Mouse (Mus musculus) CD4-positive, CD25-positive, alpha-beta regulatory T cell, adult 4 months (primary cell): ENCODE measurements around the gene Ccdc65. TPM values are rescaled to one million over a fixed set of nuclear protein-coding genes. Genes with fewer than 3 reads are reported as not detected.
"Not testable (repeated sequence)": the region's sequence is repeated elsewhere in the genome, so short reads cannot be mapped to it uniquely, and the experiment has no call there.

Experiments
- ATAC-seq: one replicate; pipeline ENCODE4 v1.8.0; 2017
- polyA plus RNA-seq, 2 experiments: library from polyadenylated mRNA; unstranded; fragments of 100-300 nt; shearing (Covaris generic); gene quantifications; one replicate each; pipeline ENCODE4 v1.2.1; 2017

Gene Ccdc65
- polyA plus RNA-seq, 2 experiments from 2014 or later = not detected

DNA sequence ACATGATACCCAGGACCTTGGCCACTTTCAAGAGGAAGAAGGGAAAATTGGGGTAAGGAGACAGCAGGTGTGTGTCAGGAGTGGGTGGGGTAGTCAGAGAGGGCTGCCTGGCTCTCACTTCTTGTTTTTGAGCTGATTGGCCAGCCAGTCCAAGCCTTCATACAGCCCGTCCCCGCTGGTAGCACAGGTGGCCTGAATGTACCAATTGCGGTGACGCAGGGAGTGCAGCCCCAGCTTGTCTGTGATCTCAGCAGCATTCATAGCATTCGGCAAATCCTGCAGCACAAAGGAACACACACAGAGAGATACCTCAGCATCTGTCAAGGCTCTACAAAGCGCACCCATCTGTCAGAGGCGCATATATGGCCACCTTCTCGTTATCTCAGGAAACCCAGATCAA lies 32.2 kb downstream of the Ccdc65 start:
- ATAC-seq = no peak

DNA sequence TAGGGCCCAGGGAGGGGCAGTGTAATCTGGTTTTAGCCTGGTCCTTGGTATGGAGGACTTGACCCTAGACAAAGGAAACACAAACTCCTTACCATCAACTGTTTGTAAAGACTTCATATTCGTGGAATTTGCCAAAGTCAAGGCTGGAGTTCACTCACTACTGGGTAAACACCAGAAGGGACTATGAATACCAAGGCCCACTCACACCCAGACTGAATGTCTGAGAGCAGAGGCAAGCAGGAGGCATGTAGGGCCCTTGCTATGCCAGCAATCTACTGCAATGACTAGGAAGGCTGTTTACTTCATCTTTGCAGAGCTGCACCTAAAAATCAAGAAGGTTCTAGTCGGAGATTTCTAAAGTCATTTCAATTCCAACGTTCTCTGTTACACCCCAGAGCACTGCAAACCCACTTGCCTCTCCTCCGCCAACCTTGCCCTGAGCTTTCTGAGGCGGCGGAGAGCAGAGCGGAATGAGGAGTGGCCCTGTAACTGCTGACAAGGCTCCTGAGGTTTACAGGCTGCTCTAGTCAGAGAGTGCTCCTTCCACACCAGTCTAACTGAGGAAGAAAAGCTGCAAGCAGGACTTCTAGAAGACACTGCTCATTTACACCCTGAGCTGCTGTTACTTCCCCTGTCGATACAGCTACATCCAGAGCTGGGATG lies 34.9 kb downstream of the Ccdc65 start:
- no peak for ATAC-seq

DNA sequence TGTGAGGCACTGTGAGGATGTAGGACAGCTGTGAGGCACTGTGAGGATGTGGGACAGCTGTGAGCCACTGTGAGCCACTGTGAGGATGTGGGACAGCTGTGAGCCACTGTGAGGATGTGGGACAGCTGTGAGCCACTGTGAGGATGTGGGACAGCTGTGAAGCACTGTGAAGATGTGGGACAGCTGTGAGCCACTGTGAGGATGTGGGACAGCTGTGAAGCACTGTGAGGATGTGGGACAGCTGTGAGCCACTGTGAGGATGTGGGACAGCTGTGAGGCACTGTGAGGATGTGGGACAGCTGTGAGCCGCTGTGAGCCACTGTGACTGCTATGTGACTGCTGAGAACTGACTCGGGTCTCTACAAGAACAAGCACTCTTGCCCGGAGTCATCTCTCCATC lies 35.9 kb downstream of the Ccdc65 start:
- ATAC-seq = not testable (repeated sequence)

DNA sequence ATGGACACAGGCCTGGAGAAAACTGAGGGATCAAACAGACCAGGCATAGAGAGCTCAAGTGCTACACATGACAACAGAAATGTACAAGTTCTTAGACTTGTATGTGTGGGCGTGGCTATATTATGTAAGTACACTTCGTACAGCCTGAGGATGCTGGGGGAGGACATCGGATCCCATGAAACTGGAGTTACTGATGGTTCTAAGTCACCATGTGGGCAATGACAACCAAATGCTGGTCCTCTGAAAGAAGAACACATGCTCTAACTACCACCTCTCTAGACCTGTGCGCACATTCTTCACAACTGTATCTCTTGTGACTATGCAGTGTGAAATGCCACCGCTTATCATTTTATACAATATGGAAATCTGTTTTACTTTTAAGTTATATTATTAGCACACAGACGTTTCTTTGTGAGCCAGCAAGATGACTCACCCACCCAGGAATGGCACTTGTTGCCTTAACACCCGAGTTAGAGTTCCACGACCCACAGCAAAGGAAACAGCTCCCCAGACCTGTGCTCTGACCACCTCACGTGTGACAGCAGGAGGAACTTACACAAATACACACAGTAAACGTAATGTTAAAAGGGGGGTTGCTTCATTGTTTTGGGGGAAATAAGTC lies 38.4 kb downstream of the Ccdc65 start:
- no peak for ATAC-seq

DNA sequence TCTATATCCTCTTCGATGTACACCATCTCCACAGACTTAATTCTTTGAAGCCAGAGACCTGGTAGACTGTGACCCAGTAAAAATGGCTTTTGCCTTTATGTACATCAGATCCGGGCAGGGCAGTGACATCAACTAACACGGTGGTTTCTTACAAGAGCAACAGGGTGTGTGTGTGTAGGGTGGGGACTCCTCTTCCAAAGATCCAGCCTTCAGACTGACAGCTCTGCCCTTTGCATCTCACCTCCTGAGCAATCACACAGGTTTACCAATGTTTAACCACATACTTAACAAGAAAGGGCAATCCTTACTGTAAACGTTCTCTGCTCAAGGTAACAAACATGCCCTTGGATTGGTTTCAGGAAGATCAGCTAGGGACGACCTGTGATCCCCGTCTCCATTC lies 39.3 kb downstream of the Ccdc65 start:
- no peak for ATAC-seq

DNA sequence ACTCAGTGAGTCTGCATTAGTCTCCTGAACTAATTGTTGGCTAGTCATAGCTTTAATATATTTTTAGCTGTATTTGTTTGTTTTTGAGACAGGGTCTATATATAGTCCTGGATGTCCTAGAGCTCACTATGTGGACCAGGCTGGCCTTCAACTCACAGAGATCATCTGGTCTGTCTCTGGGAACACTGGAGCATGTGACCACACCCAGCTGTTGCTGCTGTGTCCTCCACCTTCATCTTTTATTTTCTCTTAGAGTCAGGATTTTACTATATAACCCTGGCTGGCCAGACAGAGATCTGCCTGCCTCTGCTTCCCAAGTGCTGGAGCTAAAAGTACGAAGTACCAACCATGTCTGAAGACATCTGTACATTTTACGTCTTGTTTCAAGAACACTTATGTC lies 41.1 kb downstream of the Ccdc65 start:
- no peak for ATAC-seq

DNA sequence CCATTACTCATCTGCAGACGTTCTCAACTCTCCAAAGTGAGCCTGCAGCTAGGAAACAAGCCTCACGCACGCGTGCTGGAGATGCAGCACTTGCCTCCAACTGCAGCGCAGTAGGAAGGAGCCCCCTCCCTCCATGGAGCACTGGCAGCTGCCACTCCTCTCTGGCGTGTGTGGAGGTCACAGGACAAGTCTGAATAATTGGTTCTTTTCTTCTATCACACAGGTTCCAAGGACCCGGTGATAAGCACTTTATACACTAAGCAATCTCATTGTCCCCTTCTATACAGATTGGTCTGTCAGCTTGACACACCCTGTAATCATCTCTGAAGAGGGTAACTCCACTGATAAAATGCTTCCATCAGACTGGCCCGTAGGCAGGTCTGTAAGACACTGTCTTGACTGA lies 45.0 kb downstream of the Ccdc65 start:
- no peak for ATAC-seq

DNA sequence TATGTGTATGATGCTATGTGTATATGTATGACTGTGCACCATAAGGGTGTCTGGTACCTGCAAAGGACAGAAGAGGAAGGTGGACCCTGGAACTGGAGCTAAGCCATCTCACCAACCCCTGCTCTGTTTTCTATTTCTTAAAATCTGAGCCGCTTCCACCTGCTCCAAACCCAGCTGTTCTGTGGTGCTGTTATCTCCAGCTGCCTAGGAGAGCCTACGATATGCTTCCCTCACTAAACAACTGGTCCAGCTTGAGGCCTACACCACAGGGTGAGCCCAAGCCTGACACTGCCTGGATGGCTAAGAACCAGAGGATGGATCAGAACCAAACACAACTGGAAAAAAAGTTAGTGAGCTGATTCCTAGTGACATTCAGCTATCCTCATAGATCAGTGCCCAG lies 46.1 kb downstream of the Ccdc65 start:
- ATAC-seq = no peak

DNA sequence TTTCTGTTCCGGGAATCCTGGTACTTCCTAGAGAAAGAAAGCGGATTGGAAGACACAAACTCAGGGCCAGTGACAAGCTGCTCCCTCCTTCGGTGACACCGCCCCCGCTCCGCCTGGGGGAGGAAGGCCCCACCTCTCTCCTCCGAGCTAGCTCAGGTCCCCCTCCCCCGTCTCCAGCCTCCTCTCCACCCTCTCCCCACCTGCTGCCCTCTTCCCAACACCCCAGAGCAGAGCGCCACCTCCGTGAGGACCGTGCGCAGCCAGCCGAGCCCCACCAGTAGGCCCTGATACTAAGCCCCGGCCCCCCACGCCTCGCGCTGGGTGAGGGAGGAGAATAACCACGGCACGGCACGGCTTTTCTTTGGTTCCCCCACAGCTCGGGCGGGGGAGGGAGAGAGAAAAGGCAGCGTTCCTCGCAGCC lies 54.2 kb downstream of the Ccdc65 start:
- peak; percentile 35 for ATAC-seq

DNA sequence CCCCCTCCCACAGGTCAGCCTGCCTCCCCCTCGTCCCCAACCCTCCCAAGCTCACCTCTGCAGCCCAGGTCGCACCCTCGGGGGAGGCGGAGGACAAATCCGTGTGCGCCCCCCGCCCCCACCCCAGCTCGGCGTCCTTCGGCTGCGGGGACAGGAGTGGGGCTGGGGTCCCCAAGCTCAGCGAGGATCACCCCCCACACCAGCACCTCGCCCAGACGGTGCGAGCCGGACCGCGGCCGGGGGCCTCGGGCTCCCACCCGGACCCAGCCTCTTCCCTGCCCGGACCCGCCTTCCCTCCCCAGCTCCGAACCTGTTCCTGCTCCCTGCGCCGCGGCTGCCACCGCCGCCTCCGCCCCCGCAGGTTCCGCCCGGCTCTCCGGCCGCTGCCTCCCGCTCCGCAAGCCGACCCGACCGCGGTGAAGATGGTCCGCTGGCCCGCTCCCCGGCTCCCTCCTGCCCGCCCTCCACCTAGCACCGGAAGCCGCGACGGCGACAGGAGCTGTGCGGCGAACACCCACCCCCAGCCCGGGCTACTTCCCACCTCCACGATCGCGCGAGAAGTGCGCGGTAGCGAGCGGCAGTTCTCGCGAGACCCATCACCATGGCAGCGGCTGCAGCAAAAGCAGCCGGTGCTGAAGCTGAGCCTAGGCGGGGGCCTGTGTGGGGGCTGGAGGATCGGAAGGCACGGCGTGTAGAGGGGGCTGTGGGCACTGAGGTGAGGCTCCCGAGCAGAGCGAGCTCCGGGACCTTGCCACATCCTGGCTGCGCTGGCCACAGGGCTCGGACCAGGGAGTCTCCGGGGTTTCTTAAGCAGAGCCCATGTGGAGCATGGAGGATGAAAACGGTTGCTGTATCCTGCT lies 54.9 kb downstream of the Ccdc65 start, which contains the start of gene Arf3:
Gene Arf3, minus strand, starts transcription at position 545 of the 860 bp plus-strand sequence.
- peak; percentile 98 for ATAC-seq

DNA sequence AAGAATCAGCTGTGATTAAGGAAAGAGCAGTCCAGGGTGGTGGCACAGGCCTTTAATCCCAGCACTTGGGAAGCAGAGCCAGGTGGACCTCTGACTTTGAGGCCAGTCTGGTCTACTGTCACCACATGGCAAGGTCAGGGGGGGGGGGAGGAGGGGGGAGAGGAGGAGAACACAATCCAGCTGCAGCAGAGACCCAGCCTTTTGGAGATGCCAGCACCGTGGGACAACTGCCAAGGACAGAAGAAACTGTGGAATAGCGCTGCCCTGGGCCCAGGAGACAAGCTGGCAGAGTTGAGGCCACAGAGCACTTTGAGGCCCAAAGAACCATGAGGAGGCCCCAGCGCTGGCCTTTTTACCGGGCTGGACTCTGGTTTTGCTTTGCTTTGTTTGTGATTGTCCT lies 57.9 kb downstream of the Ccdc65 start:
- ATAC-seq = no peak

DNA sequence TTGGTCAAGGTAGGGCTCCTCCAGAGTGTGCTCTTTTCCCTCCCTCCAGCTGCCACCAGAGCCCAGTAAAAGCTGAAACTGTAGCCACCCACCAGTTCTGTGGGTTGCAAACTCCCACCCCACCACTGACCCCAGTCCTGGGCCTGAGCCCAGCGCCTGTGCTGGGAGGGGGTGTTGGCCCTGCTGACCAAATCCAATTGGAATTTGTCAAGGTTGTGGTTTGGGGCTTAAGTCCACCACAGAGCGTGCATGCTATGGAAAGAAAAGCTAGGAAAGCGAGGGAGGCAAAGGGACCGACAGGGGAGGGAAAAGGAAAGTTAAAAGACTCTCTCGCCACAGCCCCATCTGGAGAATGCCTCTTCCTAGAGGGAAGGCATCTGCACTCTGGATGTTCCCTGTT lies 60.3 kb downstream of the Ccdc65 start:
- ATAC-seq = no peak

DNA sequence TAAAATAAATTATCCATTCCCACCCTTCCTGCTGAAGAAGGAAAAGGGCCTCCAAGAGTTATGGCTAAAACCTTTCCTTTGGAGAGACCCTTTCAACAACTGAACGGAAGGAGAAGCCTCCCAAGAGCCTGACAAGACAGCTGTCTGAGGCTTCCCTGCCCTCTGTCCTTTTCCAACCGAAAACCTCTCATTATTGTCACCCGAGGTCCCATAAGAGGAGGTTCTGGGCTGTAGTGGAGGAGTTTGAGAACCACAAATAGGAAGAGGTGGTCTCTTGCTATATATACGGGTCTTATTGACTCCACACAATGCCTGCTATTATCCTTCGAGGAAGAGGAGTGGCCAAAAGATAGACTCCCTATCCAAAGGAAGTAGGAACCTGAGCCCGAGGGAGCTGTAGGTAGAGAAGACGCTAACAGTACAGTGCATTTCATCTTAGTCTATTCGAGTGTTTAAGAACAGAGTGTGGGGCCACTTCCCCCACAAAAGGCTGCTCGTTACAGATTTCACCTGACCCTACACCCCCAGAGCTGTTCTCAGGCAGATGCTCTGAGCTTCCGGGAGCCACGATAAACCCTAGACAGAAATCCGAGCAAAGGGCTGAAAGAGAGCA lies 63.9 kb downstream of the Ccdc65 start:
- peak; percentile 35 for ATAC-seq

DNA sequence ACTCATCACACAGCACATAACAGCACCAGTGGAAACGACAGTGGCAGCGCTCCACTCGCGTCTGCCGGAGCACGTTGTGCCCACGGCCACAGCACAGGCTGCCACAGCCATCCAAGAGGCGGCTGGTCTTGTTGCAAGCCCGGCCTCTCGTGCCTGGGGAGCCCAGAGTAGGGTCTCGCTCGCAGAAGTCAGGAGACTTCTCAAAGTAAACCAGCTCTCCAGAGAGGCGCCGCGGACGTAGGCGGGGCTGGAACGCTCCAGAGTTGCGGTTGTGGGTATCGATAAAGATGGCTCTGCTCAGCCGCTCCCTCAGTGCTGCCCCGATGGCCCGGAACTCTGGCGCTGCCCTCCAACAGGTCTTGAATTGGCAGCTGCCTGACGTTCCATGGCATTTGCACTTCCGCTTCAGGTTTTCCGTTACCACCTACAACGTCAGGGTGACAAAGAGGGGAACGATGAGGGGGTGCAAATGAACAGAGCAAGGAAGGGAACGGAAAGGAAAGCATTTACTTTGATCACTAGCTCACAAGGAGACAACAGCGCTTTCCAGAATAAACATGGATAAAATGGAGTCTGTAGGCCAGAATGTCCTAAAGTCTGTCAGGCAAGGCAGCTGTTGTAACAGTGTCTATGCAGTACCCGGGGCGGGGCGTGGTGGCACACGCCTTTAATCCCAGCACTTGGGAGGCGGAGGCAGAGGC lies 64.7 kb downstream of the Ccdc65 start:
- peak; percentile 69 for ATAC-seq

Other genes with a start within 250 kb of the Ccdc65 start
- gene OR5BS1P, start 238.3 kb upstream of the Ccdc65 start, polyA plus RNA-seq = not detected
- under 1 TPM in 1 of 2 experiments, not detected in 1; 0.56 TPM for gene Lalba, start 225.5 kb upstream of the Ccdc65 start, polyA plus RNA-seq
- gene Olfr279, start 215.8 kb upstream of the Ccdc65 start, polyA plus RNA-seq = not detected
- gene Kansl2, start 173.9 kb upstream of the Ccdc65 start, polyA plus RNA-seq = 10 to 100 TPM; 27.2 to 36.2 TPM
- gene Ccnt1, start 137.3 kb upstream of the Ccdc65 start, polyA plus RNA-seq = 100 to 1,000 TPM; 103 to 104 TPM
- gene 4930415O20Rik, start 137.2 kb upstream of the Ccdc65 start, polyA plus RNA-seq = not detected
- 1 to 10 TPM; 1.1 to 1.5 TPM for gene Adcy6, start 98.1 kb upstream of the Ccdc65 start, polyA plus RNA-seq
- gene Cacnb3, start 77.4 kb upstream of the Ccdc65 start, polyA plus RNA-seq = not detected
- 10 to 100 TPM; 29.4 to 29.8 TPM for gene Ddx23, start 45.3 kb upstream of the Ccdc65 start, polyA plus RNA-seq
- 1 to 10 TPM in 1 of 2 experiments, under 1 TPM in 1; 0.35 to 1.9 TPM for gene Rnd1, start 30.7 kb upstream of the Ccdc65 start, polyA plus RNA-seq
- 1 to 10 TPM in 1 of 2 experiments, under 1 TPM in 1; 0.75 to 1.0 TPM for gene Fkbp11, start 20.0 kb downstream of the Ccdc65 start, polyA plus RNA-seq
- 10 to 100 TPM; 33.0 to 35.3 TPM for gene Arf3, start 55.0 kb downstream of the Ccdc65 start, polyA plus RNA-seq
- gene Wnt10b, start 69.9 kb downstream of the Ccdc65 start, polyA plus RNA-seq = not detected
- not detected for gene Wnt1, start 81.7 kb downstream of the Ccdc65 start, polyA plus RNA-seq
- gene Ddn, start 101.3 kb downstream of the Ccdc65 start, polyA plus RNA-seq = not detected
- gene Prkag1, start 123.3 kb downstream of the Ccdc65 start, polyA plus RNA-seq = 100 to 1,000 TPM; 126 to 187 TPM
- gene Kmt2d, start 163.0 kb downstream of the Ccdc65 start, polyA plus RNA-seq = 10 to 100 TPM; 30.9 to 38.6 TPM
- 10 to 100 TPM; 11.3 to 14.2 TPM for gene Rhebl1, start 186.3 kb downstream of the Ccdc65 start, polyA plus RNA-seq
- gene Dhh, start 190.3 kb downstream of the Ccdc65 start, polyA plus RNA-seq = not detected
- 10 to 100 TPM; 23.3 to 61.6 TPM for gene Lmbr1l, start 210.0 kb downstream of the Ccdc65 start, polyA plus RNA-seq
- gene Tuba1b, start 226.4 kb downstream of the Ccdc65 start, polyA plus RNA-seq = 100 to 1,000 TPM; 419 to 534 TPM
- not detected for gene Gm49450, start 245.3 kb downstream of the Ccdc65 start, polyA plus RNA-seq
- 100 to 1,000 TPM; 212 to 259 TPM for gene Tuba1a, start 245.5 kb downstream of the Ccdc65 start, polyA plus RNA-seq